Mouse (Mus musculus) spleen, adult 2 months (tissue): Measurements from ENCODE around the gene Plk4.

Source experiments
- CTCF ChIP-seq: fragments of 200-500 bp; IDR thresholded peaks from 2 replicates; pipeline ENCODE4 v1.5.1; 2011; ENCODE audit warnings: mild to moderate bottlenecking, inconsistent platforms; ENCODE audit not compliant: insufficient read depth, insufficient read length, insufficient replicate concordance; ENCODE audit errors: extremely low read depth
- POLR2A ChIP-seq: fragments of 200-500 bp; IDR thresholded peaks from 2 replicates; pipeline ENCODE4 v1.6.1; 2011; ENCODE audit warnings: low read depth, low read length, inconsistent platforms

DNA sequence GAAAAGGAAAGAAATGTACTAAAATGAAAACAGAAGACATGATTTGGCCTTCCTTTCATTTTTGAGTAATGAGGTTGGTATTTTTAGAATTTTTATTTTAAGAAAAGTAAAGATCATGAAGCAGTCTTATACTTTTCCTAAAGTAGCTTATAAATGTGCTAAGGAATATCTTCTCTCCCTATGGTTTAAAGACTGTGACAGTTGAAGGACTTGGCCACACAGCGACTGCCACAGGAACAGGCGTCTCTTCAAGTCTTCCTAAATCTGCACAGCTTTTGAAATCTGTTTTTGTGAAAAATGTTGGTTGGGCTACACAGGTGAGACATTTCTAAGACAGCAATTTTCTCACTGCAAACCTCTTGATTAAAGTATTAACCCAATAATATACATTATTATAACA lies 13.5 kb downstream of the Plk4 start:
- no peak for TF ChIP-seq CTCF
- no peak for TF ChIP-seq POLR2A
